Mouse (Mus musculus): ENCODE measurements around the gene B4gat1. TPM values are rescaled to one million over a fixed set of nuclear protein-coding genes. Genes with fewer than 3 reads are reported as not detected.
A peak's percentile ranks its signal among the peaks of the same experiment; 100 is the strongest.

B4gat1 gene
- polyA plus RNA-seq, 2 experiments, result 4.2 to 6.5 TPM

GRCm38 (mm10) chr19:5082005-5082404 lies 43.4 kb downstream of the B4gat1 start:
- Histone ChIP-seq H3K9me3 (ENCODE audit: control insufficient read depth, low read length) (no peaks in the 10 kb centered on the region), H3K4me2 (ENCODE audit: low read depth) (no peak overlapping the region), H3K9ac (replicated peaks) (no peak overlapping the region), H3K27me3 (ENCODE audit: control insufficient read depth, insufficient read depth, low read length) (peaks cover 66% of the 10 kb centered on the region), H3K27ac (no peak overlapping the region), H3K4me1 (replicated peaks; ENCODE audit: control insufficient read depth in 2 of 2, insufficient read depth in 2 of 2, low read length in 1 of 2) (no peaks in the 10 kb centered on the region), H3K4me3 (ENCODE audit: insufficient read depth in 1 of 2, low read depth in 2 of 2, low read length in 2 of 2) (no peak overlapping the region), H3K36me3 (replicated peaks; ENCODE audit: control insufficient read depth, insufficient read depth, low read depth) (no peaks in the 10 kb centered on the region)
- TF ChIP-seq EP300 (IDR thresholded peaks at IDR 0.05; ENCODE audit: low read depth) (no peak), CTCF (IDR thresholded peaks at IDR 0.05; ENCODE audit: low read depth) (no peak)
- WGBS (ENCODE audit: insufficient replicate concordance), result 50% methylated on average over 16 of the region's 18 CpGs
- ATAC-seq (ENCODE audit: insufficient read depth) (no peak), DNase-seq (ENCODE audit: low read depth in 3 of 3, low spot score in 3 of 3) (no peak)

GRCm38 (mm10) chr19:5082596-5082995 lies 44.0 kb downstream of the B4gat1 start:
- H3K27ac ChIP-seq, result no peak overlapping the region
- 53% methylated on average over 24 of the region's 24 CpGs for WGBS (ENCODE audit: insufficient replicate concordance)
- H3K27me3 ChIP-seq (ENCODE audit: control insufficient read depth, insufficient read depth, low read length), result peaks cover 66% of the 10 kb centered on the region
- H3K4me3 ChIP-seq (ENCODE audit: insufficient read depth in 1 of 2, low read depth in 2 of 2, low read length in 2 of 2), result no peak overlapping the region
- no peaks in the 10 kb centered on the region for H3K36me3 ChIP-seq (replicated peaks; ENCODE audit: control insufficient read depth, insufficient read depth, low read depth)
- H3K9ac ChIP-seq (replicated peaks), result no peak overlapping the region
- DNase-seq (ENCODE audit: low read depth in 3 of 3, low spot score in 3 of 3) (no peak), ATAC-seq (ENCODE audit: insufficient read depth) (no peak)
- no peak overlapping the region for H3K4me2 ChIP-seq (ENCODE audit: low read depth)
- H3K9me3 ChIP-seq (ENCODE audit: control insufficient read depth, low read length), result no peaks in the 10 kb centered on the region
- TF ChIP-seq CTCF (IDR thresholded peaks at IDR 0.05; ENCODE audit: low read depth) (no peak), EP300 (IDR thresholded peaks at IDR 0.05; ENCODE audit: low read depth) (no peak)
- H3K4me1 ChIP-seq (replicated peaks; ENCODE audit: control insufficient read depth in 2 of 2, insufficient read depth in 2 of 2, low read length in 1 of 2), result peaks cover 5% of the 10 kb centered on the region in 2 experiments; a peak in 3 of 4 replicates

- no peaks in the 10 kb centered on the region for H3K9me3 ChIP-seq (ENCODE audit: control insufficient read depth, low read length)
- TF ChIP-seq CTCF (IDR thresholded peaks at IDR 0.05; ENCODE audit: low read depth) (no peak), EP300 (IDR thresholded peaks at IDR 0.05; ENCODE audit: low read depth) (no peak)
- H3K4me1 ChIP-seq (replicated peaks; ENCODE audit: control insufficient read depth in 2 of 2, insufficient read depth in 2 of 2, low read length in 1 of 2), result peaks cover 10% of the 10 kb centered on the region in 2 experiments
- H3K27ac ChIP-seq, result no peak overlapping the region
- no peak for ATAC-seq (ENCODE audit: insufficient read depth)
- H3K36me3 ChIP-seq (replicated peaks; ENCODE audit: control insufficient read depth, insufficient read depth, low read depth), result no peaks in the 10 kb centered on the region
- H3K27me3 ChIP-seq (ENCODE audit: control insufficient read depth, insufficient read depth, low read length), result peaks cover 66% of the 10 kb centered on the region
- no peak for DNase-seq (ENCODE audit: low read depth in 3 of 3, low spot score in 3 of 3)
- H3K4me3 ChIP-seq (ENCODE audit: insufficient read depth in 1 of 2, low read depth in 2 of 2, low read length in 2 of 2), result no peak overlapping the region; a peak in 1 of 4 replicates
- 39% methylated on average over 3 of the region's 3 CpGs for WGBS (ENCODE audit: insufficient replicate concordance)
- no peak overlapping the region for H3K9ac ChIP-seq (replicated peaks)
- H3K4me2 ChIP-seq (ENCODE audit: low read depth), result no peak overlapping the region
Measured at GRCm38 (mm10) chr19:5083961-5084833, 45.6 kb downstream of the B4gat1 start.

GRCm38 (mm10) chr19:5084834-5085144 lies 46.2 kb downstream of the B4gat1 start:
- Histone ChIP-seq H3K36me3 (replicated peaks; ENCODE audit: control insufficient read depth, insufficient read depth, low read depth) (no peaks in the 10 kb centered on the region), H3K9ac (replicated peaks) (no peak overlapping the region), H3K9me3 (ENCODE audit: control insufficient read depth, low read length) (no peaks in the 10 kb centered on the region), H3K4me3 (ENCODE audit: insufficient read depth in 1 of 2, low read depth in 2 of 2, low read length in 2 of 2) (peak overlapping the region in 1 of 2 experiments; percentile 55; a peak in 2 of 4 replicates), H3K4me2 (ENCODE audit: low read depth) (peak overlapping the region; percentile 75), H3K4me1 (replicated peaks; ENCODE audit: control insufficient read depth in 2 of 2, insufficient read depth in 2 of 2, low read length in 1 of 2) (peaks cover 10% of the 10 kb centered on the region in 2 experiments), H3K27ac (no peak overlapping the region), H3K27me3 (ENCODE audit: control insufficient read depth, insufficient read depth, low read length) (peaks cover 65% of the 10 kb centered on the region)
- DNase-seq (ENCODE audit: low read depth in 3 of 3, low spot score in 3 of 3) (no peak), ATAC-seq (ENCODE audit: insufficient read depth) (no peak)
- 3% methylated on average over 15 of the region's 15 CpGs for WGBS (ENCODE audit: insufficient replicate concordance)
- no peak for TF ChIP-seq EP300 (IDR thresholded peaks at IDR 0.05; ENCODE audit: low read depth)
- TF ChIP-seq CTCF (IDR thresholded peaks at IDR 0.05; ENCODE audit: low read depth), result no peak

GRCm38 (mm10) chr19:5085145-5085863 lies 46.7 kb downstream of the B4gat1 start, which contains the start of gene Tmem151a:
TSS of gene Tmem151a (minus strand) at chr19:5085531.
- Histone ChIP-seq H3K9me3 (ENCODE audit: control insufficient read depth, low read length) (no peaks in the 10 kb centered on the region), H3K27me3 (ENCODE audit: control insufficient read depth, insufficient read depth, low read length) (peaks cover 62% of the 10 kb centered on the region), H3K4me2 (ENCODE audit: low read depth) (peak within 1 kb of the TSS; percentile 75), H3K27ac (no peak within 1 kb of the TSS), H3K36me3 (replicated peaks; ENCODE audit: control insufficient read depth, insufficient read depth, low read depth) (no peaks in the 10 kb centered on the region), H3K4me3 (ENCODE audit: insufficient read depth in 1 of 2, low read depth in 2 of 2, low read length in 2 of 2) (peak within 1 kb of the TSS; percentile 12 to 55; a peak in 3 of 4 replicates), H3K4me1 (replicated peaks; ENCODE audit: control insufficient read depth in 2 of 2, insufficient read depth in 2 of 2, low read length in 1 of 2) (peaks cover 10% of the 10 kb centered on the region in 2 experiments), H3K9ac (replicated peaks) (no peak within 1 kb of the TSS)
- no peak for TF ChIP-seq EP300 (IDR thresholded peaks at IDR 0.05; ENCODE audit: low read depth)
- TF ChIP-seq CTCF (IDR thresholded peaks at IDR 0.05; ENCODE audit: low read depth), result no peak
- 1% methylated on average over 69 of the region's 69 CpGs for WGBS (ENCODE audit: insufficient replicate concordance)
- DNase-seq (ENCODE audit: low read depth in 3 of 3, low spot score in 3 of 3) (no peak), ATAC-seq (ENCODE audit: insufficient read depth) (no peak)

All from liver, embryonic 14.5 days (tissue).